Mouse (Mus musculus) MEL (cell line): ENCODE measurements at regions not wholly inside any gene's neighbourhood (a gene's known extent, or its start where the extent isn't known, plus 50 kb on each side); places are given as distances from the start of the nearest gene placed in this dataset.

Source experiments
- DNase-seq: peaks from one replicate; pipeline ENCODE4 v3.0.0; 2011; ENCODE audit warnings: low read depth, low spot score
- H3K27ac ChIP-seq: 2 replicates; pipeline ENCODE4 v1.5.1; 2012; ENCODE audit warnings: low read depth, mild to moderate bottlenecking, control low read depth, low read length, moderate library complexity; ENCODE audit not compliant: control insufficient read depth
- H3K27me3 ChIP-seq, 2 experiments: fragments of 150-350 bp in 1 of 2; sonication (generic) in 1 of 2; 2 replicates each; pipeline ENCODE4 v1.6.1; 2012; ENCODE audit warnings: low read length in 2 of 2, mild to moderate bottlenecking in 2 of 2, improper control_type of control experiment in 1 of 2, moderate library complexity in 1 of 2; ENCODE audit not compliant: insufficient read depth in 2 of 2, control insufficient read depth in 1 of 2
- H3K36me3 ChIP-seq, 2 experiments: 2 replicates each; pipeline ENCODE4 v1.6.1; 2012 to 2014; ENCODE audit warnings: low read length in 2 of 2, improper control_type of control experiment in 1 of 2, inconsistent platforms in 1 of 2, mild to moderate bottlenecking in 1 of 2; ENCODE audit not compliant: insufficient read depth in 2 of 2, control insufficient read depth in 1 of 2
- H3K4me1 ChIP-seq, 2 experiments: fragments of 150-350 bp in 1 of 2; sonication (generic) in 1 of 2; 2 replicates each; pipeline ENCODE4 v1.6.1; 2012; ENCODE audit warnings: low read length in 2 of 2, improper control_type of control experiment in 1 of 2, mild to moderate bottlenecking in 1 of 2; ENCODE audit not compliant: insufficient read depth in 2 of 2, control insufficient read depth in 1 of 2
- H3K4me3 ChIP-seq, 2 experiments: fragments of 150-350 bp in 1 of 2; sonication (generic) in 1 of 2; 2 replicates each; pipeline ENCODE4 v1.5.1; 2012; ENCODE audit warnings: low read depth in 2 of 2, low read length in 2 of 2, mild to moderate bottlenecking in 2 of 2, moderate library complexity in 2 of 2, control low read depth in 1 of 2, improper control_type of control experiment in 1 of 2; ENCODE audit not compliant: control insufficient read depth in 1 of 2, insufficient read depth in 1 of 2
- H3K79me2 ChIP-seq: 2 replicates; pipeline ENCODE4 v1.6.1; 2012; ENCODE audit warnings: mild to moderate bottlenecking, low read length, moderate library complexity; ENCODE audit not compliant: control insufficient read depth, poor library complexity, insufficient read depth
- H3K9ac ChIP-seq: 2 replicates; pipeline ENCODE4 v1.6.1; 2012; ENCODE audit warnings: low read depth, mild to moderate bottlenecking, control low read depth, low read length, moderate library complexity; ENCODE audit not compliant: control insufficient read depth, poor library complexity, severe bottlenecking
- H3K9me3 ChIP-seq: fragments of 150-350 bp; sonication (generic); replicated peaks from 2 replicates; pipeline ENCODE4 v1.6.1; 2012; ENCODE audit warnings: mild to moderate bottlenecking, low read length, improper control_type of control experiment, moderate library complexity; ENCODE audit not compliant: insufficient read depth
- CHD1 ChIP-seq: IDR thresholded peaks from 2 replicates; pipeline ENCODE4 v1.6.1; 2012; ENCODE audit warnings: low read depth, mild to moderate bottlenecking, inconsistent platforms, low read length, improper control_type of control experiment
- CTCF ChIP-seq, 3 experiments: IDR thresholded peaks in 2 of 3; conservative IDR thresholded peaks in 1 of 3; 2 replicates each; pipeline ENCODE4 v1.5.1; 2011 to 2012; ENCODE audit warnings: low read length in 3 of 3, low read depth in 2 of 3, mild to moderate bottlenecking in 2 of 3, improper control_type of control experiment in 1 of 3, inconsistent platforms in 1 of 3, mixed read lengths in 1 of 3, moderate library complexity in 1 of 3; ENCODE audit not compliant: control insufficient read depth in 1 of 3, insufficient read depth in 1 of 3, poor library complexity in 1 of 3, severe bottlenecking in 1 of 3
- ETS1 ChIP-seq: IDR thresholded peaks from 2 replicates; pipeline ENCODE4 v1.6.1; 2012; ENCODE audit warnings: low read depth, mild to moderate bottlenecking, inconsistent platforms, low read length, improper control_type of control experiment, moderate library complexity
- GABPA ChIP-seq: IDR thresholded peaks from 2 replicates; pipeline ENCODE4 v1.6.1; 2012; ENCODE audit warnings: low read depth, mild to moderate bottlenecking, inconsistent platforms, low read length, improper control_type of control experiment, moderate library complexity
- HCFC1 ChIP-seq: IDR thresholded peaks from 2 replicates; pipeline ENCODE4 v1.6.1; 2012; ENCODE audit warnings: low read depth, mild to moderate bottlenecking, inconsistent platforms, low read length, improper control_type of control experiment, moderate library complexity
- KAT2A ChIP-seq: conservative IDR thresholded peaks from 2 replicates; pipeline ENCODE4 v1.6.1; 2012; ENCODE audit warnings: low read depth, low read length, improper control_type of control experiment, inconsistent platforms
- MAX ChIP-seq: IDR thresholded peaks from 2 replicates; pipeline ENCODE4 v1.6.1; 2011; ENCODE audit warnings: low read length, improper control_type of control experiment
- MAZ ChIP-seq: IDR thresholded peaks from 2 replicates; pipeline ENCODE4 v1.6.1; 2012; ENCODE audit warnings: low read depth, mild to moderate bottlenecking, inconsistent platforms, low read length, improper control_type of control experiment
- MEF2A ChIP-seq: IDR thresholded peaks from 2 replicates; pipeline ENCODE4 v1.6.1; 2014; ENCODE audit warnings: low read depth, mild to moderate bottlenecking, inconsistent platforms, low read length, improper control_type of control experiment; ENCODE audit not compliant: poor library complexity, insufficient replicate concordance, severe bottlenecking; ENCODE audit errors: extremely low read depth
- MYB ChIP-seq: IDR thresholded peaks from 2 replicates; pipeline ENCODE4 v1.6.1; 2011; ENCODE audit warnings: mild to moderate bottlenecking, low read depth, low read length, improper control_type of control experiment
- MYC ChIP-seq: IDR thresholded peaks from 2 replicates; pipeline ENCODE4 v1.6.1; 2011; ENCODE audit warnings: low read depth, mild to moderate bottlenecking, low read length, improper control_type of control experiment, moderate library complexity
- NELFE ChIP-seq: IDR thresholded peaks from 2 replicates; pipeline ENCODE4 v1.6.1; 2011; ENCODE audit warnings: low read depth, low read length, improper control_type of control experiment
- NRF1 ChIP-seq: IDR thresholded peaks from 2 replicates; pipeline ENCODE4 v1.6.1; 2014; ENCODE audit warnings: low read depth, mild to moderate bottlenecking, inconsistent platforms, low read length, improper control_type of control experiment, moderate library complexity; ENCODE audit not compliant: poor library complexity, insufficient read depth, severe bottlenecking
- POLR2AphosphoS2 ChIP-seq: IDR thresholded peaks from 2 replicates; pipeline ENCODE4 v1.6.1; 2011; ENCODE audit warnings: low read length, improper control_type of control experiment
- RAD21 ChIP-seq: IDR thresholded peaks from 2 replicates; pipeline ENCODE4 v1.6.1; 2011; ENCODE audit warnings: mild to moderate bottlenecking, low read depth, low read length, improper control_type of control experiment
- RCOR1 ChIP-seq: IDR thresholded peaks from 2 replicates; pipeline ENCODE4 v1.6.1; 2012; ENCODE audit warnings: low read depth, mild to moderate bottlenecking, inconsistent platforms, low read length, improper control_type of control experiment
- SMC3 ChIP-seq: IDR thresholded peaks from 2 replicates; pipeline ENCODE4 v1.6.1; 2011; ENCODE audit warnings: low read depth, low read length, improper control_type of control experiment
- TAL1 ChIP-seq: IDR thresholded peaks from 2 replicates; pipeline ENCODE4 v1.6.1; 2012; ENCODE audit warnings: mild to moderate bottlenecking, inconsistent platforms, low read length, moderate library complexity, mixed read lengths
- TBP ChIP-seq: IDR thresholded peaks from 2 replicates; pipeline ENCODE4 v1.8.0; 2011; ENCODE audit warnings: low read depth, low read length, improper control_type of control experiment
- ZKSCAN1 ChIP-seq: IDR thresholded peaks from 2 replicates; pipeline ENCODE4 v1.6.1; 2012; ENCODE audit warnings: low read depth, mild to moderate bottlenecking, inconsistent platforms, low read length, improper control_type of control experiment, moderate library complexity

DNA sequence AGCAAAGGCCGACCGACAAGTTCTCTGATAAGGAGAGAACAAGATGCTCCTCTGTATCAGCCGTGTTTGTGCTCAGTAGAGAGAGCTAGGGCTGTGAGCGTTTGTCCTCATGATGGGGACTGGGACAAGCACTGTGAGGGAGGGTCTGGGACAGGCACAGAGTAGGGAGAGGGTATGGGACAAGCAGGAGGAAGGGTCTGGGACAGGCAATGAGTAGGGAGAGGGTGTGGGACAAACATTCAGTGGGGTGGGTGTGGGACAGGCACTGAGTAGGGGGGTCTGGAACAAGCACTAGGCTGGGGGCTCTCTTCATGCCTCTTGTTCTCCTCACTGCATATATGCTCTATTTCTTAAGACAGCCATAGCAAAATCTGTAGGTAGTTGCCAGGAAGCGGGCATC, 70.2 kb upstream of the Plcl2 start:
- H3K79me2 ChIP-seq, result no peaks in the 10 kb centered on the region
- H3K9ac ChIP-seq, result no peak overlapping the region
- H3K4me1 ChIP-seq, result no peaks in the 10 kb centered on the region; a peak in 1 of 4 replicates
- H3K4me3 ChIP-seq, result no peak overlapping the region
- no peak for TF ChIP-seq MYB
- no peaks in the 10 kb centered on the region for H3K27me3 ChIP-seq
- no peak for DNase-seq
- H3K27ac ChIP-seq, result no peak overlapping the region
- H3K9me3 ChIP-seq, result no peaks in the 10 kb centered on the region
- H3K36me3 ChIP-seq, result no peaks in the 10 kb centered on the region

DNA sequence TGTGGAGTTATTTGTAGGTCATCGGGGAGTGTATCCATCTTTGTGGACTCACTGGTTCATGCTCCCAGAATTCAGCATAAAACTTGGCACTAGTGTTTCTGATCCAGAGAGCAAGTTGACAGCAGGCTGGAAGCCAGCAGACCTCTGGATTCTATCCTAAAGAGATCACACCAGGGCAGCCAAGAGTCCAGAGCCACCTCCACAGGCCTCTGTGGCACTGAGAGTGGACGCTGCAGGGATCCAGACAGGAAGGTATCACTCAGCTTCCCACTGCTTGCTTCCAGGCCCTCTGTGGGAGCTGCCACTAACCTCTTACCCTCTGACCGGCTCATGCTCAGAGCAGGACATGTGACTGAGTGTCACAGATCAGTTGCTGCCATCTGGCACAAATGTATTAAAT, 69.8 kb upstream of the Plcl2 start:
- H3K4me3 ChIP-seq, result no peak overlapping the region
- no peak for TF ChIP-seq ETS1
- no peak for TF ChIP-seq GABPA
- no peak for TF ChIP-seq MYC
- TF ChIP-seq MEF2A, result no peak
- no peak for TF ChIP-seq KAT2A
- no peak for TF ChIP-seq NRF1
- no peak for TF ChIP-seq ZKSCAN1
- no peak for TF ChIP-seq NELFE
- no peak for TF ChIP-seq TBP
- no peak for TF ChIP-seq POLR2AphosphoS2
- TF ChIP-seq MAX, result no peak
- no peak for TF ChIP-seq SMC3
- TF ChIP-seq, all 39 proteins: peak for 0
- Histone ChIP-seq H3K4me1 (no peaks in the 10 kb centered on the region; a peak in 1 of 4 replicates), H3K36me3 (no peaks in the 10 kb centered on the region), H3K27me3 (no peaks in the 10 kb centered on the region), H3K27ac (no peak overlapping the region), H3K9me3 (no peaks in the 10 kb centered on the region), H3K9ac (no peak overlapping the region), H3K79me2 (no peaks in the 10 kb centered on the region)
- no peak for DNase-seq

DNA sequence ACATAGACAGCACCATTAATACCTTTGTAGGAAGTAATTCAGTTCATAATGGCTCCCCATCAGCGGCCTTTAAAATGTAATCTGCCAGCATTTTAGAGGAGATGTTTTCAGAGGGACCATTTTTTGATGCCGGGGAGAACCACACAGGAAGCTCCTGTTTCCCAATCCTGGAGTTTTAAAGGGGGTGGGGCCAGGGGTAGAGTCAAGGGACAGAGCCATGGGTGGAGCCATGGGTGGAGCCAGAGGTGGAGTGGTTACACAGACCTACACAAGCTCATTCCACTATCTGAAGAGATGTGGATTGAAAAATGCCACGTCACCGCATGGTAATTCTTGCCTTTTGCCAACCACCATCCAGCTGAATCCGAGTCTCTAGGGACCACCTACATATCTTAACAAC, 67.1 kb upstream of the Plcl2 start:
- Histone ChIP-seq H3K9me3 (no peaks in the 10 kb centered on the region), H3K9ac (no peak overlapping the region), H3K36me3 (no peaks in the 10 kb centered on the region), H3K4me3 (no peak overlapping the region), H3K4me1 (no peaks in the 10 kb centered on the region), H3K27ac (no peak overlapping the region), H3K79me2 (no peaks in the 10 kb centered on the region), H3K27me3 (no peaks in the 10 kb centered on the region)
- DNase-seq, result no peak
- no peak for TF ChIP-seq TAL1
- TF ChIP-seq ETS1, result no peak
- TF ChIP-seq CTCF (IDR thresholded peaks at IDR 0.05 in 2 of 3, conservative IDR thresholded peaks at IDR 0.05 in 1 of 3; ENCODE audit: control insufficient read depth in 1 of 3, insufficient read depth in 1 of 3, low read depth in 2 of 3, low read length in 3 of 3, poor library complexity in 1 of 3, severe bottlenecking in 1 of 3), result no peak
- TF ChIP-seq RAD21, result no peak
- TF ChIP-seq NRF1, result no peak
- no peak for TF ChIP-seq CHD1
- no peak for TF ChIP-seq HCFC1
- no peak for TF ChIP-seq MAZ
- TF ChIP-seq RCOR1, result no peak
